Mouse (Mus musculus): ENCODE results near the gene Oasl2. TPM values are rescaled to one million over a fixed set of nuclear protein-coding genes. Genes with fewer than 3 reads are reported as not detected.

Oasl2 gene
- polyA plus RNA-seq, 2 experiments: 1.6 to 1.7 TPM

DNA sequence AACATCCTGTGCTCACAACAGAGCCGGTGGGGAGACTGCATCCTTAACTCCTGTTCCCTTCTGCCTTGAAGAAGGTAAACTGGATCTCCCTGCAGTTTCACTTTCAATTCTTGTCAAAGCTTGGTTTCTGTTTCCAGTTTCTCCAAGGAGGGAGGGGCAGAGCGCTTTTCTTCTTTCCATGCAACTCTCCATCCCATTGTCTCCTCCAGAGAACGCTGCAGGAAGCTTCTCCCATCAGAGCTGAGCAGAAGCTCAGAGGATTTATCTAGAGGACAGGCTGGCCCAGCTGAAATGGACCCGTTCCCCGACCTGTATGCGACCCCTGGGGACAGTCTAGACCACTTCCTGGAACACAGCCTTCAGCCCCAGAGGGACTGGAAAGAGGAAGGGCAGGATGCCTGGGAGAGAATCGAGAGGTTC lies 648 bp downstream of the Oasl2 start:
- Histone ChIP-seq H3K27me3 (ENCODE audit: control insufficient read depth, insufficient read depth, low read length) (no peaks in the 10 kb centered on the region), H3K4me1 (ENCODE audit: control insufficient read depth, insufficient read depth, low read length) (0 out of 2 replicates have a peak, but pooled peaks cover 3% of the 10 kb centered on the region), H3K4me2 (replicated peaks; ENCODE audit: low read depth, low read length, severe bottlenecking) (0 out of 2 replicates have a peak overlapping the region, but pooled peaks have one; percentile 26), H3K36me3 (ENCODE audit: control insufficient read depth, insufficient read depth, low read length) (no peaks in the 10 kb centered on the region), H3K4me3 (replicated peaks; ENCODE audit: low read length) (no peak overlapping the region; the same call in 1 of the 2 replicates), H3K9me3 (ENCODE audit: control insufficient read depth, low read length) (no peaks in the 10 kb centered on the region), H3K9ac (ENCODE audit: low read depth, low read length, severe bottlenecking) (0 out of 2 replicates have a peak overlapping the region, but pooled peaks have one; percentile 28), H3K27ac (replicated peaks; ENCODE audit: low read depth, low read length) (no peak overlapping the region)
- ATAC-seq (ENCODE audit: low FRiP score, low read depth) (no peak), DNase-seq (ENCODE audit: low spot score) (no peak)
- WGBS: 13% methylated on average over 7 of the region's 7 CpGs
- no peak for TF ChIP-seq POLR2A (IDR thresholded peaks at IDR 0.05; ENCODE audit: borderline replicate concordance, extremely low read depth, insufficient read depth, insufficient read length)

DNA sequence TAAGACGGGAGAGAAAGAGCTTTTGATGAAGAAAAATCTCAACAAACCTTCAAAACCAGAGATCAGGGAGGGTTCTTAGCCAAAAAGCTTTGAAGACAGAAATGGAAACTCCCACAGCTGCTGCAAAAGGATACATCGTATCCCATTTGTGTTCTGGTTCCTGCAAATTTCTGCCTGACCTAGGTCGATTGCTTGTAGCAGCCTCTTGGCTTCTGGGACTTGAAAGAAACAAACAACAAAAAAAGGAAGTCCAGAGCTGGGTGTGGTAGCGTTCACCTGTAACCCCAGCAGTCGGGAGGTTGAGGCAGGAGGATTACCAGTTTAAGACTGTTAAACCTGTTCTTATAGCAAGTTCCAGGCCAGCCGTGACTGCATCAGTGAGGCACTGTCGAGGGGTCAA lies 2.1 kb downstream of the Oasl2 start:
- ATAC-seq (ENCODE audit: low FRiP score, low read depth) (no peak), DNase-seq (ENCODE audit: low spot score) (no peak)
- Histone ChIP-seq H3K27ac (replicated peaks; ENCODE audit: low read depth, low read length) (no peak overlapping the region), H3K4me3 (replicated peaks; ENCODE audit: low read length) (no peak overlapping the region), H3K4me2 (replicated peaks; ENCODE audit: low read depth, low read length, severe bottlenecking) (no peak overlapping the region), H3K9me3 (ENCODE audit: control insufficient read depth, low read length) (no peaks in the 10 kb centered on the region), H3K36me3 (ENCODE audit: control insufficient read depth, insufficient read depth, low read length) (no peaks in the 10 kb centered on the region), H3K4me1 (ENCODE audit: control insufficient read depth, insufficient read depth, low read length) (0 out of 2 replicates have a peak, but pooled peaks cover 3% of the 10 kb centered on the region), H3K9ac (ENCODE audit: low read depth, low read length, severe bottlenecking) (no peak overlapping the region), H3K27me3 (ENCODE audit: control insufficient read depth, insufficient read depth, low read length) (no peaks in the 10 kb centered on the region)
- whole genome bisulfite sequencing: 78% methylated on average over 7 of the region's 7 CpGs
- no peak for TF ChIP-seq POLR2A (IDR thresholded peaks at IDR 0.05; ENCODE audit: borderline replicate concordance, extremely low read depth, insufficient read depth, insufficient read length)

DNA sequence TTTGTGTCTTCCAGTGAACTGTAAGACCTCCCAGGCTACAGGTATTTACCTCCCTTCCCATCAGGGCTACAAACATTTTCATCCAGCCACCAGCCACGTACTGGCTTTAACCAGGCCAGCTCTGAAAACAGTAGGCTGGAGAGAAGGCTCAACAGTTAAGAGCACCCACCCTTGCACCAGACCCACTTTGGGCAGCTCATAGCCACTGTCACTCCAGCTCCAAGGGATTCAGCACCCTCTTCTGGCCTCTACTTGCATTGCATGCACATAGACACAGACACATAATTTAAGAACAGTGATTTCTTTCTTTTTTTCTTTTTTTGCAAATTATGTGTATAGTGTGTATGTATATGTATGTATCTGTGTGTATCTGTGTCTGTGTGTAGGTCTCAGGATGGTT lies 5.7 kb downstream of the Oasl2 start:
- Histone ChIP-seq H3K4me2 (replicated peaks; ENCODE audit: low read depth, low read length, severe bottlenecking) (no peak overlapping the region), H3K9me3 (ENCODE audit: control insufficient read depth, low read length) (no peaks in the 10 kb centered on the region), H3K9ac (ENCODE audit: low read depth, low read length, severe bottlenecking) (no peak overlapping the region), H3K27ac (replicated peaks; ENCODE audit: low read depth, low read length) (no peak overlapping the region), H3K27me3 (ENCODE audit: control insufficient read depth, insufficient read depth, low read length) (no peaks in the 10 kb centered on the region), H3K4me1 (ENCODE audit: control insufficient read depth, insufficient read depth, low read length) (0 out of 2 replicates have a peak, but pooled peaks cover under 1% of the 10 kb centered on the region), H3K4me3 (replicated peaks; ENCODE audit: low read length) (no peak overlapping the region), H3K36me3 (ENCODE audit: control insufficient read depth, insufficient read depth, low read length) (no peaks in the 10 kb centered on the region)
- no peak for ATAC-seq (ENCODE audit: low FRiP score, low read depth)
- TF ChIP-seq POLR2A (IDR thresholded peaks at IDR 0.05; ENCODE audit: borderline replicate concordance, extremely low read depth, insufficient read depth, insufficient read length): no peak
- DNase-seq (ENCODE audit: low spot score): peak; percentile 13
- 64% methylated on average over 1 of the region's 1 CpGs for WGBS

DNA sequence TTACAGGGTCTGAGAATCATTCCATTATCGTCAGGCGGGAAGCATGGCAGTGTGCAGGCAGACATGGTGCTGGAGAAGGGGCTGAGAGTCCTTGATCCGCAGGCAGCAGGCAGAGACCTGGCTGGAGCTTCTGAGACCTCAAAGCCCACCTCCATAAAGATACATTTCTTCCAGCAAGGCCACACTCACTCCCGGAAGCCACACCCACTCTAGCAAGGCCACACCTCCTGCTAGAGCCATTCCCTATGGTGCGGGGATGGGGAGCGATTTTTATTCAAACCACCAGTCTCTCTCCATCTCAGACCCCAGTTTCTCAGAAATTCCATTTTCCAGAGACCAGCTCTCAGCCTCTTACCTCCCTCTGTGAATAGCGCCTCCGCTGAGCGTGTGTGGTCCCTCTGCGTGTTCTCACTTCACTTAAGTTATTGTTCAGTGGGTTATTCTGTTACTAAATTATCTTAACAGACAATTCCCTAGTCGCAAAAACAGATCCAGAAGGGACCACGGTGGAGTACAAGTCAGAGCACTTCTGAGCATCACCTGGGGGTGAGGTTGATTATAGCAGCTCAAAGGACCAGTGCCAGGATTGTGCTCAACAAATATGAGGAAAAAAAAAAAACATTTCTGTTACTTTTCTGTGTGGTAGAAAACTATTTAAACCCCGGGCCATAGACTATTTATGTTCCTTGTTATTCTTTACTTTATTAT lies 12.0 kb downstream of the Oasl2 start:
- H3K27me3 ChIP-seq (ENCODE audit: control insufficient read depth, insufficient read depth, low read length): no peaks in the 10 kb centered on the region
- no peak overlapping the region for H3K4me3 ChIP-seq (replicated peaks; ENCODE audit: low read length)
- H3K27ac ChIP-seq (replicated peaks; ENCODE audit: low read depth, low read length): no peak overlapping the region
- TF ChIP-seq POLR2A (IDR thresholded peaks at IDR 0.05; ENCODE audit: borderline replicate concordance, extremely low read depth, insufficient read depth, insufficient read length): no peak
- DNase-seq (ENCODE audit: low spot score) (no peak), ATAC-seq (ENCODE audit: low FRiP score, low read depth) (no peak)
- H3K9ac ChIP-seq (ENCODE audit: low read depth, low read length, severe bottlenecking): no peak overlapping the region
- H3K4me2 ChIP-seq (replicated peaks; ENCODE audit: low read depth, low read length, severe bottlenecking): no peak overlapping the region
- WGBS: 45% methylated on average over 13 of the region's 13 CpGs
- H3K9me3 ChIP-seq (ENCODE audit: control insufficient read depth, low read length): no peaks in the 10 kb centered on the region
- H3K36me3 ChIP-seq (ENCODE audit: control insufficient read depth, insufficient read depth, low read length): no peaks in the 10 kb centered on the region
- no peaks in the 10 kb centered on the region for H3K4me1 ChIP-seq (ENCODE audit: control insufficient read depth, insufficient read depth, low read length)

DNA sequence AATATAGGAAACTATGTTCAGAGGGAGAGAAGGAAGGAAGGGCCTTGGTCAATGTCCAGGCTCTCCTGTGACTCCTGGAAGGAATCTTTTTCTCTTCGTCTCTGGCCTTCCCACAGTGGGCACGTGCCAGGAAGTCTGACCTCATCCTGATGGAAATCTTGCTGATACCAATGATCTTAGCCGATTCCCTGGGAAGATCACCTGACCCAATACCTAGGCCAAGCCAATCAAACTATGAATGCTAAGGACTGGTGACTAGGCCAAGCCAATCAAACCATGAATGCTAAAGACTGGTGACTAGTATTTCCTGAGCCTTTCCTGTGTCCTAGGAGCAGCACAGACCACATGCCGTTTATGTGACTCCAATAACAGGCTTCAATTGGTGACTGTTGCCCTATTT lies 16.9 kb downstream of the Oasl2 start:
- no peak overlapping the region for H3K4me2 ChIP-seq (replicated peaks; ENCODE audit: low read depth, low read length, severe bottlenecking)
- H3K4me1 ChIP-seq (ENCODE audit: control insufficient read depth, insufficient read depth, low read length): no peaks in the 10 kb centered on the region
- H3K9ac ChIP-seq (ENCODE audit: low read depth, low read length, severe bottlenecking): no peak overlapping the region
- H3K27ac ChIP-seq (replicated peaks; ENCODE audit: low read depth, low read length): no peak overlapping the region
- no peak for DNase-seq (ENCODE audit: low spot score)
- no peaks in the 10 kb centered on the region for H3K9me3 ChIP-seq (ENCODE audit: control insufficient read depth, low read length)
- no peak for ATAC-seq (ENCODE audit: low FRiP score, low read depth)
- 72% methylated on average over 4 of the region's 4 CpGs for WGBS
- H3K4me3 ChIP-seq (replicated peaks; ENCODE audit: low read length): no peak overlapping the region
- no peaks in the 10 kb centered on the region for H3K27me3 ChIP-seq (ENCODE audit: control insufficient read depth, insufficient read depth, low read length)
- TF ChIP-seq POLR2A (IDR thresholded peaks at IDR 0.05; ENCODE audit: borderline replicate concordance, extremely low read depth, insufficient read depth, insufficient read length): no peak
- H3K36me3 ChIP-seq (ENCODE audit: control insufficient read depth, insufficient read depth, low read length): no peaks in the 10 kb centered on the region
